Mouse (Mus musculus) c-Kit-positive CD71-positive TER-119-positive erythroid progenitor cells, embryonic 14.5 days (primary cell): ENCODE data around the gene Hoxa7.

Experiments used
- DNase-seq: peaks from one replicate; pipeline ENCODE4 v3.0.0-alpha.2; 2013; ENCODE audit warnings: low spot score

The Hoxa7 gene

GRCm38 (mm10) chr6:52212556-52213118 is 9.0 kb downstream of the Hoxa7 start:
- DNase-seq: no peak

DNA sequence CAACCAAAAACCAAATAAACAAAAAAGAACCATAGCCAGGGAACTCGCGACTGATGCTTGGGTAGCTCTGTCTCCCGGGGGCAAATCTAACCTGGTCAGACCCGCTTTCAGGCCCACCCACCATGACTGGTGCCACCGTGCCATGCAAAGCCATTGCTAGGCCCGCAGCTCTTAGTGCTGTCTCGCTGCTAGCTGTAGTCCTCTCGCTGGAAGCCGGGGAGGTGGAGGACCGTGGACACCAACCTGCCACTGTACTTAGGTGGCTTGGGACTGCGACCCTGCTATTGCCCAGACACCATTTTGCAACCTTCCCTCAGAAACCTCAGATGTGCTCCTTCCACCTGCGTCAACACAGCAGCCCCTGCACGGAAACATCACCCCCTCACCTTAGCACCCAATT is 9.7 kb downstream of the Hoxa7 start:
- DNase-seq: no peak

GRCm38 (mm10) chr6:52211170-52211935 is 10.3 kb downstream of the Hoxa7 start:
- DNase-seq: no peak

GRCm38 (mm10) chr6:52209685-52210046 is 12.0 kb downstream of the Hoxa7 start:
- no peak for DNase-seq

DNA sequence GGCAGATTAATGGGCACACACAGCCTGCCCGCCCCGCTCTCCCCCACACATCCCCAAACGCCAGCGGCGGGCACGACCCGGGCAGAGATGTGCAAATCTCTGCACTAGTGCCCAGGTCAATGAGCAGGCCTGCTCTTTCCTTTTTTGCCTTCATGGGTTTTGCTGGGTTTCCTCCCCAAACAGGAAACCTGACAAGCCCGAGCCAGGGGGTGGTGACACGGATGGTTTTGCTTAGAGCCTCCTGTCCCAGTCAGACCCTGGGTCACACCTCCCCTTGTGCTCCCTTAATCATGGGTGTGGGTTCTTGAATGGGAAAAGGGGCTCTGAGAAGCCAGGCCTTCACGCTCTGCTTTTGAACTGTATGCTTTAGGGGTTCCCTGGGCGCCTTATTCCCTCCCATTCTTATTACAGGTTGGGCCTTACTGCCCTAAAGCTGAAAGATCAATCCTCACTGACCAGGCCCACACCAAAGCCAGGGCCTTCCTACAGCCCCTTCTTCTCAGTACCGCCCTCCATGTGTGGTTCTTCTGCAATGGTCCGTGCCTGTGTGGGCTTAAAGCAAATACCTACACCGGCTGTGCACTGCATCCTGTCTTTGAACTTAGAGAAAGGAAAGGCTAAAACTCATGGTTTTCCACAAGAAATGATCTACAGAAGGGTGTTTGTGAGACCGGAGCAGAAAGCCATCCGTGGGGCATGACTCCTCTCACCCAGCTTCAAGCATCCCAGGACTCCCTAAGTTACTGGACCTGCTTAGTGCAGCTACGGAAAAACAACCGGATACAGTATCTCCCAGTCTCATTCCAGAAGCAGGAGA is 12.6 kb downstream of the Hoxa7 start:
- no peak for DNase-seq

GRCm38 (mm10) chr6:52208072-52208867 is 13.4 kb downstream of the Hoxa7 start, which contains the start of gene Hoxa6:
Hoxa6 (minus strand) TSS chr6:52208722.
- DNase-seq: no peak

GRCm38 (mm10) chr6:52207684-52207976 is 14.0 kb downstream of the Hoxa7 start:
- no peak for DNase-seq

- DNase-seq: no peak
These were observed 14.6 kb downstream of the Hoxa7 start for GRCm38 (mm10) chr6:52206882-52207683.

DNA sequence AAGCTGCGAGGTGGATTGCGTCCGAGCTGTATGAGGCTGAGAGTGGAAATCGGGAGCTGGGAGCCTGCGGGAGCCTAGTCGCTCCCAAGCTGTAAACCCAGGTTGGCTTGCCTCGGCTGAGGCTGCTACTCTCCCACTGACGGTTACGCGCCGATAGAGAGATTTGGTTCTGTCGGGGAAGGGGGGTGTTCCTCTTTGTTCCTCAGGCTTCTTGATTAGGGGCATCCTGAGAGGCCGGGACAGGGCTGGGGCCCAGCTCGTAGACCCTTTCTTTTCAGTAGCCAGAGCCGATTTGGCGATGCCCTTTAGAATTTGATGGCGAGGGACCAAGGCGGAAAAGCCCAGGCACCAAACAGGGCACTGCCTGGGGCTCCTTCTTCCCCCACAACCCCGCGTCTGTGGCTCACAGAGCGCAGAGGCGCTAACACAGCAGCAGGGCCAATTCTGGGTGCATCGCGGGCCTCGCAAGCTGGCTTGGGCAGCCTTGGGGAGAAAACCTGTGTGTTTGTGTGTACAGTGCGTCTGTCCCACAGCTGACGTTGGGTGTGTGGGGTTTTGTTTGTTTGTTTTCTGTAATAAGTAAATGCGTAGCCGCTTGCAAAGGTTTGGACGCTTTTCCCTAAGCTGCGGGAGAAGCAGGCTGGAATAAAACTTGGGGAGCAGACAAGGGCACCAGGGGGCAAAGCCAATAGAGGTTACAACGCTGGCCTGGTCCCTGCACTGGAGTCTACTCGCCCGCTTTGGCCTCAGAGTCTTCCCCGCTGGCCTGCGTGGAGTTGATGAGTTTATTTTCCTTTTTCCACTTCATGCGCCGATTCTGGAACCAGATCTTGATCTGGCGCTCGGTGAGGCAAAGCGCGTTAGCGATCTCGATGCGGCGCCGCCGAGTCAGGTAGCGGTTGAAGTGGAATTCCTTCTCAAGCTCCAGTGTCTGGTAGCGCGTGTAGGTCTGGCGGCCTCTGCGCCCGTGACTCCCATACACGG is 15.7 kb downstream of the Hoxa7 start:
- DNase-seq: no peak

DNA sequence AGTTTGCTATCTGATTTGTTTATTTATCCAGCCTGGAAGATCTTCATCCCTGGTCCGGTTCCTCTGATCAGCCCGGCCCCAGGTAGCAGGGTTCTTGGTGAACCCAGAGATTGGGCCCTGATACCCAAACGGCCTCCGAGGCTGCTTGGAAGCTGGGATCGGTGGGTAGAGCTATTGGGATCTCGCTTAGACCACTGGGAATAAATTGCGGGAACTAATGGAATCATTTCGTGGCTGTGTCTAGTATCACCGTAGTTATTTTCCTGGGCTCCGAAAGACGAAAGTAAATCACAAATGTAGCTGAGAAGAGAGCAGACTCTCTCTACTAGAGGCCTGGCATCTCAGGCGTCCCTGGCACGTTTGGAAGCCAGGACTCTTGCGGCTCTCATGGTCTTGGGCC is 16.4 kb downstream of the Hoxa7 start:
- no peak for DNase-seq

DNA sequence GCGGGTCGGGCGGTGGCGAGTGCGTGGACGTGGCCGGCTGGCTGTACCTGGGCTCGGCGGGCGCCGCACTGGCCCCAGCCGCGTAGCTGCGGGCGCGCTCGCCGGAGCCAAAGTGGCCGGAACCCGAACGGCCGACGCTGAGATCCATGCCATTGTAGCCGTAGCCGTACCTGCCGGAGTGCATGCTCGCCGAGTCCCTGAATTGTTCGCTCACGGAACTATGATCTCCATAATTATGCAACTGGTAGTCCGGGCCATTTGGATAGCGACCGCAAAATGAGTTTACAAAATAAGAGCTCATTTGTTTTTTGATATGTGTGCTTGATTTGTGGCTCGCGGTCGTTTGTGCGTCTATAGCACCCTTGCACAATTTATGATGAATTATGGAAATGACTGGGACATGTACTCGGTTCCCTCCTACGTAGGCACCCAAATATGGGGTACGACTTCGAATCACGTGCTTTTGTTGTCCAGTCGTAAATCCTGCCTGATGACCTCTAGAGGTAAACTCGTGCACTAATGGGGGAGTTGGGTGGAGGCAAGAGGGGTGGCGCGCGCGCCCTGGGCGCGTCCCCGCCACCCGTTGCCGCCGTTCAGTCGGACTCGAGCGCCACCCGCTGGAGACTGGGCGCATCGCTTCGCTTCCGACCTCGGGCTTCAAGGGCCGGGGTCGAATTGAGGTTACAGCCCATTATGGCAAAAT is 17.5 kb downstream of the Hoxa7 start, which contains the start of gene Hoxa5:
Hoxa5 (minus strand) TSS at position 538 of the 703 bp plus-strand sequence.
- no peak for DNase-seq

- DNase-seq: no peak
These were observed 18.1 kb downstream of the Hoxa7 start for GRCm38 (mm10) chr6:52203371-52204049.

- DNase-seq: no peak
These were observed 18.6 kb downstream of the Hoxa7 start for GRCm38 (mm10) chr6:52203121-52203370.

DNA sequence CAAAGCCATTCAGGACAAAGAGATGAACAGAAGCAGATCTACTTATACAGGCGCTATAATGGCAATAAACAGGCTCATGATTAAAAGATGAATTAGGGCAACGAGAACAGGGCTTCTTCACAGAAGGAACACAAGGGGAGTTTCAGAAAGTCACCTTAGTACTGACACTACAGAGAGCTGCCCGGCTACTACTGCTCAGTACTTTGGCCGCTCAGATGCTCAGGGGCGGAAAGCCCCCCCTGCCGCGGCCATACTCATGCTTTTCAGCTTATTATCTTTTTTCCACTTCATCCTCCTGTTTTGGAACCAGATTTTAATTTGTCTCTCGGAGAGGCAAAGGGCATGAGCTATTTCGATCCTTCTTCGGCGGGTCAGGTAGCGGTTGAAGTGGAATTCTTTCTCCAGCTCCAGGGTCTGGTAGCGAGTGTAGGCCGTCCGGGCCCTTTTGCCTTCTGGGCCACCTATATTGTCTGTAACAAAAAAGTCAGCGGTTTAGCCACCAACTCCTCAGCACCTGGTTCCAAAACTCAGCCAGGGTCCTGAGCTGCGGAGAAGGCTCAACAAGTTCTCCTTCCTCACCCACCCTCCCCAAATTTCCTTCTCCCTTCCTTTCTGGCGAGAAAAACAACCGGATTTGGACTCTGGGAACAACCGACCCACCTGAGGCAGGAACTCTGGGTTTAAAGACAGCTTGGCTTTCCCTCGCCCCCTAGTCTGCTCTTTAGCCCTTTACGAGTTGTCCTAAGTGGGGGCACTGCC is 19.1 kb downstream of the Hoxa7 start:
- no peak for DNase-seq

GRCm38 (mm10) chr6:52201269-52201668 is 20.4 kb downstream of the Hoxa7 start:
- DNase-seq: no peak

DNA sequence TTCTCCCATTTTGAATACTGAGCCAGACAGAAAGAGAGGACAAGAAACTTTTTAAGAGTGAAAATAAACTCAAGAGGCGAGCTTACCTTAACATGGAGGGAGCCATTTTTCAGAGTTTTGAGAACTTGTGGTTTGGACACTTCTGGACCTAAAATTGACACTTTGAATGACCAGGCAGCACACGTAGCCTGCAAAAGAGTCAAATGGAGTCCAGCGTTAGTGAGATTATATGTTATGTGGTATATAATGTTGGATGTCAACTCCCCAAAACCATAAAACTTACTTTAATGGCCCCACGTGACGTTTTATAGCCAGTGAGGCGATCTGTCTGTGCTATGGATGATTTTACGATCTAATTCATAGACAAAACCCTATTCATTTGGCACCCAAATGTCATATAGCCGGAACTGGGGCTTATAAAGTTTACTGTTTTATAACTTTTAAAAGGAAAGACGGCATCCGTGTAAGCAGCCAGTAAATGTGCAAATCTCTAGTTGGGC is 20.9 kb downstream of the Hoxa7 start:
- no peak for DNase-seq

GRCm38 (mm10) chr6:52200073-52200750 is 21.4 kb downstream of the Hoxa7 start:
- no peak for DNase-seq

GRCm38 (mm10) chr6:52197271-52197670 is 24.4 kb downstream of the Hoxa7 start:
- DNase-seq: no peak
